Mouse (Mus musculus) liver, embryonic 14.5 days (tissue): ENCODE measurements around the gene L3mbtl1.

Experiments used
- CTCF ChIP-seq: IDR thresholded peaks from 2 replicates; pipeline ENCODE4 v1.5.1; 2016; ENCODE audit warnings: antibody characterized with exemption, low read depth, control low read depth
- EP300 ChIP-seq: IDR thresholded peaks from 2 replicates; pipeline ENCODE4 v1.6.1; 2016; ENCODE audit warnings: antibody characterized with exemption, low read depth

DNA sequence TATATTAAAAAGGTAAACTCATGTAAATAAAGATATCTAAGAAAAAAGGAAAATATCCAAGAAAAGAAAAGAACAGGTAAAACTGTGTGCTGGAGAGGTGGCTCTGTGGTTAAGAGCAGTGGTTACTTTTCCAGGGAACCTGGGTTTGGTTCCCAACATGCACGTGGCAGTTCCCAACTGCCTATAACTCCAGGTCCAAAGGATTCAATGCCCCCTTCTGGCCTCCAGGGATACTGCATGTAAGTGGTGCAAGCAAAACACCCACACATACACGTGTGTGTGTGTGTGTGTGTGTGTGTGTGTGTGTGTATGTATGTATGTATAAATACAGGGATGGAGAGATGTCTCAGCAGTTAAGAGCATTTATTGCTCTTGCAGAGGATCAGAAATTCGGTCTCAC, 56.5 kb downstream of the L3mbtl1 start:
- TF ChIP-seq CTCF (peak; percentile 79), EP300 (no peak)
